Mouse (Mus musculus) E14TG2a.4 (cell line): ENCODE measurements around the gene Olfr323.
A peak's percentile ranks its signal among the peaks of the same experiment; 100 is the strongest.

Experiments
- H3K27me3 ChIP-seq: 2 replicates; pipeline ENCODE4 v1.6.1; 2014; ENCODE audit warnings: low read length, control low read depth; ENCODE audit not compliant: insufficient read depth
- H3K36me3 ChIP-seq: 2 replicates; pipeline ENCODE4 v1.6.1; 2014; ENCODE audit warnings: low read length, control low read depth; ENCODE audit not compliant: insufficient read depth
- H3K4me1 ChIP-seq: replicated peaks from 2 replicates; pipeline ENCODE4 v1.6.1; 2014; ENCODE audit warnings: low read depth, low read length, control low read depth
- H3K4me3 ChIP-seq: replicated peaks from 2 replicates; pipeline ENCODE4 v1.5.1; 2014; ENCODE audit warnings: mild to moderate bottlenecking, low read length
- H3K9me3 ChIP-seq: 2 replicates; pipeline ENCODE4 v1.6.1; 2014; ENCODE audit warnings: low read length, control low read depth
- CTCF ChIP-seq: conservative IDR thresholded peaks from 2 replicates; pipeline ENCODE4 v1.5.1; 2014; ENCODE audit warnings: low read length
- NANOG ChIP-seq: IDR thresholded peaks from 2 replicates; pipeline ENCODE4 v1.6.1; 2014; ENCODE audit warnings: borderline replicate concordance, low read length, mixed read lengths
- POU5F1 ChIP-seq: IDR thresholded peaks from 2 replicates; pipeline ENCODE4 v1.6.1; 2014; ENCODE audit warnings: low read length, borderline replicate concordance

Olfr323 gene

GRCm38 (mm10) chr11:58630401-58630800 is at the start of gene Olfr323:
Gene Olfr323, minus strand, starts transcription at chr11:58630501.
- no peaks in the 10 kb centered on the region for H3K27me3 ChIP-seq

DNA sequence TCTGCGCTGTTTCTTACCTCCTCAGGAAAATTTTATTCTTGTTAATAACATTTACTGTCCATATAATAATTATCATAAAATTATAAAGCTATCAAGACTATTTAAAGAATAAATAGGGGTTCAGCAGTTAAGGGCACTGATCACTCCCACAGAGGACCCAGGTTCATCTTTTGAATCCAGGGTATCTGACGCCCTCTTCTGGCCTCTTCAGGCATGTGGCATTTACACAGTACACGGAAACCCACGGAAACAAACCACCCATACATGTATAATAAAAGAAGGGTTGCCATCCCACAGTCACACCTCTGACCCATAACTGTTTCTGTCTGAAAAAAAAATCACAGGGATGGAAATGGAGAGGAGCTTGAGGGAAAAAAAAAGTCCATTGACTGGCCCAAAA is 41.5 kb upstream of the Olfr323 start:
- H3K36me3 ChIP-seq = no peaks in the 10 kb centered on the region
- TF ChIP-seq POU5F1 (no peak), NANOG (no peak), CTCF (peak; percentile 25; the same call in 1 of the 2 replicates)

More at GRCm38 (mm10) chr11:58630401-58630800, at the start of gene Olfr323:
- no peak for TF ChIP-seq CTCF
- TF ChIP-seq POU5F1 = no peak
- TF ChIP-seq NANOG = no peak
- Histone ChIP-seq H3K4me1 (no peaks in the 10 kb centered on the region), H3K9me3 (no peaks in the 10 kb centered on the region), H3K36me3 (no peaks in the 10 kb centered on the region), H3K4me3 (no peak within 1 kb of the TSS)

DNA sequence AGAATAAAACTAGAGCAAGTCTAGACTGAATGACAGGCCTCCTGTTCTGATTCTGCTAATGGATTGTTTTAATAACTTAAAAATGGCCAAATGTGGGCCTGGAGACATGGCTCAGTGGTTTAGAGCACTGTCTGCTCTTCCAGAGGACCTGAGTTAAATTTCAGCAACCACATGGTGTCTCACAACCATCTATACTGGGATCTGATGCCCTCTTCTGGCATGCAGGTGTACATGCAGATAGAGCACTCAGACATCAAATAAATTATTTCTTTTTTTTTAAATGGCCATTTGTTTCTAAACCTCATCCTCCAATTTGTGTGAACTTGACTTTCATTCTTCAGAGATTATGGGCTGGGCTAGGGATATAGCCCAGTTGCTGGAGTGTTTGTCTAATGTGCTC is 39.0 kb upstream of the Olfr323 start:
- Histone ChIP-seq H3K36me3 (no peaks in the 10 kb centered on the region), H3K9me3 (no peaks in the 10 kb centered on the region), H3K4me3 (no peak overlapping the region), H3K27me3 (no peaks in the 10 kb centered on the region), H3K4me1 (no peaks in the 10 kb centered on the region; the same call in 1 of the 2 replicates)
- TF ChIP-seq POU5F1 (no peak), NANOG (no peak)

More for the DNA sequence above, 41.5 kb upstream of the Olfr323 start:
- Histone ChIP-seq H3K27me3 (no peaks in the 10 kb centered on the region), H3K9me3 (no peaks in the 10 kb centered on the region), H3K4me1 (no peaks in the 10 kb centered on the region; the same call in 1 of the 2 replicates), H3K4me3 (no peak overlapping the region)

DNA sequence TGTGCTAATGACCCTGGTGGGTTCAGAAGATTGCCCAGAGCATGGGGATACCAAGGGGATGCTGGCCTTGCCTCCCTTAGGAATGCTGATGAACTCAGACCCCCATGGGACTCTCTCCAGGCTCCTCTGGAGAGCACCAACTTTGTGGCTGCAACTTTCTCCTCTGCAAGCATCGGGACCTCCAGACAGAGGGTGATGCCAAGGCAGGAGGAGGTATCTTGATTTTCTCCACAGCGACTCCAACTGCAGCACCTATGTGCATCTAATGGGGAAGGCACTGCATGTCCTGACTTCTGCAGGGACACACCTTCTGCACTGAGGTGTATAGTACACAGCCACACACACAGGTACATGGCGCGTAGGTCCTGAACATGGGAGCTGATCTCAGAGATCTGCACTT is 28.3 kb upstream of the Olfr323 start, which contains the start of gene Olfr322:
Gene Olfr322, plus strand, starts transcription at position 187 of the 400 bp plus-strand sequence.
- Histone ChIP-seq H3K4me1 (no peaks in the 10 kb centered on the region), H3K27me3 (no peaks in the 10 kb centered on the region), H3K9me3 (no peaks in the 10 kb centered on the region), H3K4me3 (no peak within 1 kb of the TSS), H3K36me3 (no peaks in the 10 kb centered on the region)
- TF ChIP-seq CTCF = no peak
- no peak for TF ChIP-seq POU5F1
- TF ChIP-seq NANOG = no peak

DNA sequence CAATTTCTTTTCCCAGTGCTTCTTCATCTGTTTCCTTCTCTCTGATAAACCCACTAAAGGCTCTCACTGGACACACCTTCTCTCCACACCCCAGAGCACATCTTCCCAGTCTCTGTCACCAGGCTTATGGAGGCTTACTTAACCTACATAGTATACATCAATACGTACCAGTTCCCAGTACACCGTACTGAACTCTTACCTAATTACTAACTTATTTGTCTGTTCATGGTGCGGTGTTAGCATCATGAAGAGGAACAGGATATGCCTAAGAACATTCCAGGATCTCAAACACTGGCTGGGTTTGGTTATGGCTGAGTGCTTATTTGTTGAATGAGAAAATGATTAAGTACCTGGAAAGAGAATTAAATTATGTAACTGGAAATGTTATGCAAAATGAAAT is 24.9 kb upstream of the Olfr323 start:
- peaks cover 3% of the 10 kb centered on the region; the same call in 1 of the 2 replicates for H3K4me1 ChIP-seq
- no peaks in the 10 kb centered on the region for H3K9me3 ChIP-seq
- no peaks in the 10 kb centered on the region for H3K36me3 ChIP-seq
- H3K27me3 ChIP-seq = 0 out of 2 replicates have a peak, but pooled peaks cover 2% of the 10 kb centered on the region
- TF ChIP-seq POU5F1 (no peak), NANOG (no peak), CTCF (no peak)
- H3K4me3 ChIP-seq = no peak overlapping the region

- TF ChIP-seq POU5F1 = no peak
- no peak for TF ChIP-seq NANOG
- TF ChIP-seq CTCF = peak; percentile 81
- Histone ChIP-seq H3K9me3 (no peaks in the 10 kb centered on the region), H3K27me3 (peaks cover 34% of the 10 kb centered on the region), H3K36me3 (no peaks in the 10 kb centered on the region), H3K4me1 (no peaks in the 10 kb centered on the region; the same call in 1 of the 2 replicates), H3K4me3 (no peak overlapping the region)
Measured at GRCm38 (mm10) chr11:58643350-58643749, 13.0 kb upstream of the Olfr323 start.

DNA sequence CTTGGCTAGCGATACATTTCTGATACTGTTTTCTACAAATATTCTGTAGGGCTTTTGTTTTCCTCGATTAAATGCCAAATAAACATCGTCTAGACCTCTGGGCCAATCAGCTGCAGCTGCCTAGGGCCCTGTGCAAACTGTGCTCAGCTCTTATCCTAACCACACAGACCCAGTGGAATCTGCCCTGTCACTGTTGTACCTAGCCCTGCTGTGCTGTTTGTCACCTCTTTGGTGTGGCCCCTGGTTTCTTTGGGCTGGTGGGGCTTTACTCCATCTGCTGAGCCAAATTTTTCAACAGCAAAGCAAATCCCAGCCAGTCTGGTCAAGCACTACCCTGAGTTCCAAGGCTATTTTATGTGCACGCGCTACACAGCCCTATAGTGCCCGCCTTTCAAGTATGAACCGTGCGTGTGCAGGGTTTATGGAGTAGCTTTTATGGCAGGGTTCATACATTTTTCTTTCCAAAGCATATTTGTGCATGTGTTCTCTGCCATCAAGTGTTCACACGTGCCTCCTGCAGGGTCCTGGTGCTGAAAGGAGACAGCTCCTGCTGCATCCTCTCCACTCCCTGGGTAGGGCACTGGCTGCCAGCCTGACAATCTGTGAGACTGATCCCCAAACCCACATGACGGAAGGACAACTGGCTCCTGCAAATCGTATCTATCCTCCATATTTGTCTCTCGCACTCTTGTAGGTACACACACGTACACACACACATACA is 11.5 kb upstream of the Olfr323 start:
- Histone ChIP-seq H3K4me1 (no peaks in the 10 kb centered on the region; the same call in 1 of the 2 replicates), H3K36me3 (no peaks in the 10 kb centered on the region), H3K4me3 (no peak overlapping the region), H3K9me3 (no peaks in the 10 kb centered on the region), H3K27me3 (peaks cover 44% of the 10 kb centered on the region)
- TF ChIP-seq POU5F1 (no peak), CTCF (no peak), NANOG (no peak)

GRCm38 (mm10) chr11:58641057-58641456 is 10.8 kb upstream of the Olfr323 start:
- no peak overlapping the region for H3K4me3 ChIP-seq
- no peaks in the 10 kb centered on the region for H3K9me3 ChIP-seq
- H3K27me3 ChIP-seq = peaks cover 44% of the 10 kb centered on the region
- H3K4me1 ChIP-seq = no peaks in the 10 kb centered on the region; the same call in 1 of the 2 replicates
- TF ChIP-seq POU5F1 (no peak), CTCF (no peak), NANOG (no peak)
- H3K36me3 ChIP-seq = no peaks in the 10 kb centered on the region
